Mouse (Mus musculus) ES-Bruce4 (cell line): ENCODE results near the gene Nbeal2.

Experiments
- CTCF ChIP-seq: IDR thresholded peaks from one replicate; pipeline ENCODE4 v1.8.1; 2011; ENCODE audit warnings: low read depth, low read length
- EP300 ChIP-seq: IDR thresholded peaks from 2 replicates; pipeline ENCODE4 v1.6.1; 2011; ENCODE audit warnings: low read depth, low read length; ENCODE audit not compliant: insufficient read depth
- POLR2A ChIP-seq: IDR thresholded peaks from one replicate; pipeline ENCODE4 v1.8.1; 2011; ENCODE audit warnings: low read length; ENCODE audit not compliant: insufficient read depth

DNA sequence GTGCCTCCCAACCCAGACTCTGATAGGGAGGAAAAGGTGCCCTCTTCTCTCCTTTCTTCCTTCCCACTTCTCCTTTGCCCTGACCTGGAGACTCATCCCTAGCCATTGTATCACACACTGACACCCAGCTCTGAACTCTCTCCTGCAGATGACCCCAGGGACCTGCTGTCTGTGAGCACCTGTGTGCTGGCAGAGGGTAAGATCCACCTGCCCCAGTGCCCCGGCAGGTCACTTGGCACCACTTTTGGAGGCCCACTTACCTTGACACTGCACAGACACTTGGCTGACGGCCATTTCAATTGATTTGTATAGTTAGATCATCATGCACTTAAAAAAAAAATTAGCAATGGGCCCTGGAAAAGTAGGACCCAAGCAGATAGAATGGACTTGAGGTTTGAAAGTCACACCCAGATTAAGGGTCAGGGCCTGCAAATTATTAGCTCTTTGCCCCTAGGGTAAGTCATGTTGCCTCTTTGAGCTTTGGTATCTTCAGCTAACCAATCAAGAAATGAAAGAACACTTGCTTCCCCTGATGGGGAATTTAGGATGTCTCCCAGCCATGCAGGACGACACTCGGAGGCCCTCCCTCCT, 41.3 kb upstream of the Nbeal2 start:
- TF ChIP-seq CTCF (no peak), POLR2A (no peak), EP300 (no peak)
